Mouse (Mus musculus): Measurements from ENCODE around the gene Trap1.

DNA sequence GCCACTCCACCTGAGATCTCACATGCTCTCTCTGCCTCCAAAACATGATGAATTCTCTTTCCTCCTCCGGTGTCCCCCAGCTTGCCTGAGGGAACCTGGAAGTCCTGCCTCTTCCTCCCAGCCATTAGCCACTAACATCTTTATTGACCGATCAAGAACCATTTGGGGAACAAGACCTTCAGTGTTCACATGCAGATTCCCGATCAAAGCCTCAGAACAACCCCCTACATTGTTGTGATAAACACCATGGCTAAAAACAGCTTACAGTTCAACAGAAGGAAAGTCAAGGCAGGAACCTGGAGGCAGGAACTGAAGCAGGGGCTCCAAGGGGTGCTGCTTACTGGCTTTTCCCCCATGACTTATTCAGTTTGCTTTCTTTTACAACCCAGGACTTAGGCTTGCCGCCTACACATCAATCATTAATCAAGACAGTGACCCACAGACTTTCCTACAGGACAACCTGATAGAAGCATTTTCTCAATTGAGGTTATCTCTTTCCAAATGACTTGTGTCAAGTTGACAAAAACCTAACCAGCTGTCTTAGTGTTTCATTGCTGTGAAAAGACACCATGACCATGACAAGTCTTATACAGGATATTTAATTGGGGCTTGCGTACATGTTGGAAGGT lies 63.5 kb downstream of the Trap1 start:
- TF ChIP-seq POLR2A (IDR thresholded peaks at IDR 0.05; ENCODE audit: borderline replicate concordance, low read depth, low read length) (no peak), CTCF (IDR thresholded peaks at IDR 0.05; ENCODE audit: low read depth, low read length) (no peak)

Measured in bone marrow macrophage, adult 2 months (primary cell).